Mouse (Mus musculus) megakaryocyte, embryonic 14.5 days (primary cell): ENCODE measurements around the gene Hecw2. TPM values are rescaled to one million over a fixed set of nuclear protein-coding genes. Genes with fewer than 3 reads are reported as not detected.

Source experiments
- H3K27me3 ChIP-seq: replicated peaks from 2 replicates; pipeline ENCODE3; 2012; ENCODE audit warnings: inconsistent platforms
- H3K36me3 ChIP-seq: replicated peaks from 2 replicates; pipeline ENCODE3; 2012; ENCODE audit warnings: low read length, inconsistent platforms, mixed read lengths
- H3K4me1 ChIP-seq: 2 replicates; pipeline ENCODE4 v1.6.1; 2012; ENCODE audit warnings: inconsistent platforms
- H3K4me3 ChIP-seq: replicated peaks from 2 replicates; pipeline ENCODE3; 2012; ENCODE audit warnings: moderate library complexity, mild to moderate bottlenecking, inconsistent platforms
- H3K9me3 ChIP-seq: 2 replicates; pipeline ENCODE4 v1.6.1; 2012; ENCODE audit warnings: inconsistent platforms
- FLI1 ChIP-seq: IDR thresholded peaks from 2 replicates; pipeline ENCODE4 v1.6.1; 2012; ENCODE audit warnings: low read length, inconsistent platforms, mixed read lengths
- GATA1 ChIP-seq: IDR thresholded peaks from 3 replicates; pipeline ENCODE4 v1.6.1; 2012; ENCODE audit warnings: mixed read lengths, low read length, inconsistent platforms, borderline replicate concordance
- polyA plus RNA-seq: library from polyadenylated mRNA; stranded (reverse); fragments of >175 nt; gene quantifications from 2 replicates; pipeline ENCODE4 v1.2.3, GENCODE M21; 2012; ENCODE audit warnings: low replicate concordance; ENCODE audit not compliant: insufficient read depth

Hecw2 gene
- polyA plus RNA-seq, 1 experiment, result not detected

DNA sequence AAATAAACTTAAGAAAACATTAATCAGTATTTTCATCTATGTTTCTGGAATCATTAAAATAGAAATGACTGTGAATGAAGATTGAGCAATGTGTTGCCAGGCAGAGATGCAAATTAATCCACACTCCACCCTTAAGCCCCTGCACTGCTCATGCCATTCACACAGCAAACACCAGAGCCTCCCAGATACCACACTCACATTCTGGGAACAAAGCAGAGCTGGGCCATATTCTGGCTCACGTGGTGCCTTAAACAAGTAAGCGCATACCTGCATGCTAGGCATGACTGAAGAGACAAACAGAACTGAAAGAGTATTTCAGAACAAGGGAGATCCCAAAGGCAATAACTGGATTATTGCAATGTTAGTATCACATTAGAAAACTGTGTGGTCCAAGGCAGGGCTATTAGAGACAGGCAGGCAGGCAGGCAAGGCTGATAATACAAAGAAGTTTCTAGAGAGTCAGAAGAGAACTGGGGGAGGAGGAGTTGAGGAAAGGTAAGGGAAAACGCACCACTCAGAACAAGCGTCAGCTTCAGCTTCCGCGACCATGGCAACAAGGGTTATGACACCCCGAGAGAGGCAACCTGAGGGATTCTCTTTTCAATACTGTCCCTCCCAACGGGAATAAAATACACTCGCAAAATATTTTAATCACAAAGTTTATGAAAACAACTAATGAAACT is 75.2 kb downstream of the Hecw2 start:
- H3K4me1 ChIP-seq, result no peaks in the 10 kb centered on the region
- H3K4me3 ChIP-seq, result no peak overlapping the region
- no peaks in the 10 kb centered on the region for H3K36me3 ChIP-seq
- TF ChIP-seq FLI1 (no peak), GATA1 (no peak)
- H3K9me3 ChIP-seq, result no peaks in the 10 kb centered on the region
- H3K27me3 ChIP-seq, result peaks cover 2% of the 10 kb centered on the region

DNA sequence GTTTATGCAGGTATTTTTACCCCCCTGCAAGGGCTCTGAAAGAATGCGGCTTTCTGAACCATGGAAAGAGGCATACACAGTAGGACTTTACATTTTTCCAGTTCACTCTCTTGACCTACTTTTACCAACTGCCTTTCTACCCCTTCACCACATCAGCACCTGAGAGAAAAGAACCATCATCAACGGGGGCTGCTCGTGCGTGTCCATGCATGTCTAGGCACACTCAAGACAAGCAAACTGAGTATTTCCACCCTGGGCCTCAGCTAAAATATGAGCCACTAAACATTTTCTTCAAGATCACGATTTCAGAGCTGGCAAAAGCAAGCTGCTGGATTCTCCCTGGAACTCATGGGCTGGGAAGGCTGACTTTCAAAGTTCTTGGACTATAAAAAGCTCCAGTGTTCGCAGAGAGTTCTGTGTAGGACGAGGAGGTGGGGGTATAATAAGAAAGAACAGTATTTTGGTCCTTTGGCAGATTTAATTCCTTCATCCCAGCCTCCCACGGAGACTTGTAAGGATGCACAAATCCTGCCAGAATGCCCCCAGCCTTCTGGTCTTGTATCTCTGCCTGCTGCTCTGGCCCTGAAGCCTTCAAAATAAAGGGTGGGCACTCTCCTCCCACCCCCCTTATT is 76.5 kb downstream of the Hecw2 start:
- no peaks in the 10 kb centered on the region for H3K36me3 ChIP-seq

DNA sequence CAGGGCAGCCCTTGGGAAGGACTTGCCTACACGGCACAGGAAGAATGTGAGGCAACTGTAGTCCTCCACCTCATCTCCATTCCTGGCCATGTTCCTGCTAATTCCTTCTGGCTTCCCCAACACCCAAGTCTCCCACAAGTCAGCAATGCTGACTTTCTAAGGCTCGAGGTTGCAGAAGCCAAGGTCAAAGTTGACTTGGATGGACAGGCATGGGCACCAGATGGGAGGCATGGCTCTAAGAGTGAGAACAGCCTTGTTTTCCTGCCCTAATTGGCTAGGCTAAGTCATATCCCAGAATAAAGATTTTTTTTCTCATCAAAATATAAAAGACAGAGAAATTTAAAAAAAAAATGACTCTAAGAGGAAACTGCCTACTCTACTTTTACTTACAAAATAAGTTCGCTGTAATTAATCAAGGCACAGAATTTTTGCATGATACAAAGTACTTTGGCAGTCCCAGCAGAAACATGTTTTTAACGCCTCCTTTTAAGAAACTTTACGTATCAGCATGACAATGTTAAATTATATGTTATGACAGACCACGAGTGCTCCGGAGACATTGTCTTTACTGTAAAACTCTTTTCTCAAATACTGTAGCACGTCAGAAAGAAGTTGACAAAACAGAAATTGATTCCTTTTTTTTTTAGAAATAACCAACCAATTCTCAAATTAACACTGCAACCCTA is 83.9 kb downstream of the Hecw2 start:
- TF ChIP-seq GATA1 (no peak), FLI1 (no peak)
- Histone ChIP-seq H3K9me3 (no peaks in the 10 kb centered on the region), H3K4me3 (no peak overlapping the region), H3K27me3 (no peaks in the 10 kb centered on the region), H3K4me1 (no peaks in the 10 kb centered on the region), H3K36me3 (no peaks in the 10 kb centered on the region)

More for the DNA sequence above, 76.5 kb downstream of the Hecw2 start:
- no peaks in the 10 kb centered on the region for H3K4me1 ChIP-seq
- no peaks in the 10 kb centered on the region for H3K27me3 ChIP-seq
- TF ChIP-seq GATA1 (no peak), FLI1 (no peak)
- H3K4me3 ChIP-seq, result no peak overlapping the region
- no peaks in the 10 kb centered on the region for H3K9me3 ChIP-seq

DNA sequence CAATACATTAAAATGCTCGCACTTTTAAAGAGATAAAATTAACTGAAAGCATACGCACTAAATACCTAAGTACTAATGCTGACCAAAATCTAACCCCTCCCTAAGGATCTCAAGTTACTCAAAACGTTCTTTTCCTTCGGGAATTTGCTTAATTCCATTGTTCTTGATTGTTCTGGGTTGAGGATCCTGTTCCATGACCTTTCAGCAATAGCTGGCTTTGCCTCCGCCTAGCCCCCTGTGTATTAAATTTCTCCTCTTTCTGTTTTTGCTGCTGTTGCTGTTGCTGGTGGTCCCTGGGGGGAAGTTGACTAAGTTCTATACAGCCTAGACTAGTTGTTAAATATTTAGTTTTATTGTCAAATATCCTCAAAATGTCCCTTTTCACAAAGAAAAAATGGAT is 85.7 kb downstream of the Hecw2 start:
- no peak for TF ChIP-seq GATA1
- no peak for TF ChIP-seq FLI1
- H3K4me3 ChIP-seq, result no peak overlapping the region
- H3K36me3 ChIP-seq, result no peaks in the 10 kb centered on the region
- H3K9me3 ChIP-seq, result peaks cover 3% of the 10 kb centered on the region; the same call in 1 of the 2 replicates
- no peaks in the 10 kb centered on the region for H3K4me1 ChIP-seq
- no peaks in the 10 kb centered on the region for H3K27me3 ChIP-seq

DNA sequence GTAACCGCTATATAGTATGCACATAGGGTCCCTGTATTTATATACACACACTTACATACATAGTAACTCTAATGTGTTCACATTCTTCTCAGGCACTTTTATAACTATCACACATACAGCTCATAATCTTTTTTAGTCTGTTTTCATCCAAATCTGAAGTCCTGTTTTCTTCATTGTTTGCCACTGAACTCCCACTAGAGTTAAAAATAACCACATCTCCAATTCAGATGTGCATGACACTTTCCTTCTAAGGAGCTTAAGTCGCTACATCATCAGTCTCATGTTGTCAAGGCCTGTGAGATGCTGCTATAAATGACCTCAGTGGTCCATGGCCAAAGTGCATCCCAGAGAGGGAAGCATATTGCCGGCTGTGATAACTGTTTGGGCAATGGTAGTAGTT is 88.2 kb downstream of the Hecw2 start:
- no peaks in the 10 kb centered on the region for H3K4me1 ChIP-seq
- H3K36me3 ChIP-seq, result no peaks in the 10 kb centered on the region
- TF ChIP-seq GATA1 (no peak), FLI1 (no peak)
- H3K27me3 ChIP-seq, result no peaks in the 10 kb centered on the region
- peaks cover 3% of the 10 kb centered on the region; the same call in 1 of the 2 replicates for H3K9me3 ChIP-seq
- H3K4me3 ChIP-seq, result no peak overlapping the region

DNA sequence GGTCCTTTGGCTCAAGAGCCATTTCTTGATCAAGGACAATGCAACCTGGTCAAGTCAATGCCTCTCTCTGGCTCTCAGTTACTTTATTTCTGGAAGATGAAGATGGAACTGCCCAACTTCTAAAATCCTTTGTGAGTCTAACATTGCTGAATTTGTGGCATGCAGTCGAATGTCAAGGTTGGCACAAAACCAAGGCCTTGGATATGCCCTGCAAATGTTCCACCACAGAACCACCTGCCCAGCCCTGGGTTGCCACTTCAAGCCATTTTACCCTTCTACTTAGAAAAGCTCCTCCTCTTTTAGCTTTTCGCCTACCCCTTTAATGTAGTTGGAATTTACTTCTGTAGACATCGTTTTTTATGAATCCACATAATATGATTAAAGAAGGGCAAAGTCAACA is 115.3 kb downstream of the Hecw2 start:
- no peaks in the 10 kb centered on the region for H3K36me3 ChIP-seq
- no peaks in the 10 kb centered on the region for H3K9me3 ChIP-seq
- TF ChIP-seq FLI1 (no peak), GATA1 (no peak)
- H3K27me3 ChIP-seq, result no peaks in the 10 kb centered on the region
- no peak overlapping the region for H3K4me3 ChIP-seq
- no peaks in the 10 kb centered on the region for H3K4me1 ChIP-seq

DNA sequence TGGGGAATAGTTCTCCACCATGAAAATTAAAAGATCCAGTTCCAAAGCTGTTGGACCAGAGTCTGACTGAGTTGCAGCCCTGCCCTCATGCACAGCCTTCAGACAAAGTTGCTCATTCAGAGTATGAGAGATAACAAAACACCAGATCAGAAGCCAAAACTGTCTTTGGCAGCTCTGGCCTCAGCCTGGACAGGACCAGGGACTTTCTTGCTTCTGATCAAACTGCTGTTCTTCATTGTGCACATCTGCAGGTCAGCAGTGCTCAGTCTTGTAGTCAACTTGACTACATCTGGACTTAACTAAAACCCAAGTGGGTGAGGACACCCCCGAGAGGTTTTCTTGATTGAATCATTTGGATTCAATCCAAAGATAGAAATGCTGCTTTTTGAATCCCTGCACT is 120.5 kb downstream of the Hecw2 start:
- Histone ChIP-seq H3K4me3 (no peak overlapping the region), H3K9me3 (no peaks in the 10 kb centered on the region), H3K27me3 (no peaks in the 10 kb centered on the region), H3K4me1 (no peaks in the 10 kb centered on the region), H3K36me3 (no peaks in the 10 kb centered on the region)
- TF ChIP-seq GATA1, result no peak
- no peak for TF ChIP-seq FLI1

DNA sequence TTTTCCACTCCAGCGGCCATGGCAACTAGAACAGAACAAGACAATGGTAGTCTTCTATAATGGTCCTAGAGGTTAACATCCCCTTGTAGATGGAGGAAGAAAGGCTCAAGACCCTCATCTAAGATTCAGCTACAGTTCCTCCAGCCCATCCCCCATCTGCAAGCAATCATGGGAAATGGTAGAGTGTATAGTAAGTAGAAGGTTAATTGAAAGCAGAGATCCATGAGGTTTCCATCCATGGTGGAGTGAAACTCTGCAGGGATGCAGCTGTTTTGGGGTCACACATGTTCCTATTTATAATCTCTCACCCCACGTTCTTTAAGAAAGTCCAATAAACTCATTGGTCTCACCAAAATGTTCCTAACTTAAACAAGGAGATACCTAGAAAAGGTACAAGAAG is 124.8 kb downstream of the Hecw2 start:
- no peaks in the 10 kb centered on the region for H3K36me3 ChIP-seq
- H3K4me3 ChIP-seq, result no peak overlapping the region
- H3K4me1 ChIP-seq, result no peaks in the 10 kb centered on the region
- no peaks in the 10 kb centered on the region for H3K27me3 ChIP-seq
- no peaks in the 10 kb centered on the region for H3K9me3 ChIP-seq
- TF ChIP-seq GATA1 (no peak), FLI1 (no peak)

DNA sequence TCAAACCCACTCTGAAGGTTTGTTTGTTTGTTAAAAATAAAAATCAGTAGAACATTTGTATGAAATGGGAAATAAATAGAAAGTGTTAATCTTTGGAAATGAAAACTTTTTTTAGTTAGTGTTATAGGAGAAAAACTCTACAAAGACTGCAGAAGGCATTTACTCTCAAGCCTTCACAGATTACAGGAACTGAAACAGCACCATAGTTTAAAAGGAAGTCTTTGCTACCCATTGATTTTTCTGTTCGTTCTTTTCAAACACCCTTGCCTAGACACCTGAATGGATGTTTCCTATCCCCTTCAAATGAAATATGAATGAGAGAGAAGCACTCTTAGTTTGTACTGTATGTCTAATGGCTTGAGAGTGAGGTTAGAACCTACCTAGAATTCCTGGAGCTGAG is 126.7 kb downstream of the Hecw2 start:
- Histone ChIP-seq H3K4me3 (no peak overlapping the region), H3K36me3 (no peaks in the 10 kb centered on the region), H3K27me3 (no peaks in the 10 kb centered on the region), H3K4me1 (no peaks in the 10 kb centered on the region), H3K9me3 (no peaks in the 10 kb centered on the region)
- TF ChIP-seq FLI1, result no peak
- TF ChIP-seq GATA1, result no peak

DNA sequence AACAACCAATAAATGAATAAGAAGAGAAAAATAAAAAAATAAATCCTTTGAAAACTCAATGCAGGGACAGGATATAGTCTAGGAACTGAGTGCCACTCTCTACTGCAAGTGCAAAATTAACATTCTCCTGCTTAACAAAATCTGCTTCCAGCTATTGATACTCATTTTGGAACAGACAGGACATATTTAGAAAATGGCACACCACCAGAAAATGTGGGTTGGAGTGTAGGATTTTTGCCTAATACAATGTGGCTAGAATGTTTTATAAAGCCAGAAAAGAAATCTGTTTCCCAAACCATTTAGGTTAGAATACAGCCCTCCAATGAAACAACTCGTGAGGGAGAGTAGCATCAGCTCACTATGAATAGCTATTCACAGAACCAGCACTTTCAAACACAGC is 129.5 kb downstream of the Hecw2 start:
- H3K4me3 ChIP-seq, result no peak overlapping the region
- TF ChIP-seq GATA1 (no peak), FLI1 (no peak)
- no peaks in the 10 kb centered on the region for H3K27me3 ChIP-seq
- no peaks in the 10 kb centered on the region for H3K4me1 ChIP-seq
- no peaks in the 10 kb centered on the region for H3K9me3 ChIP-seq
- no peaks in the 10 kb centered on the region for H3K36me3 ChIP-seq
